Mouse (Mus musculus): ENCODE data around the gene Gm7137.

- TF ChIP-seq POLR2A (IDR thresholded peaks at IDR 0.05; ENCODE audit: control insufficient read depth, low read depth, low read length) (no peak), CTCF (IDR thresholded peaks at IDR 0.05; ENCODE audit: control insufficient read depth, insufficient read depth, insufficient replicate concordance, low read depth, low read length) (no peak)
Observed at GRCm38 (mm10) chr10:77818523-77818922, 30.5 kb upstream of the Gm7137 start.

Measured in testis, adult 2 months (tissue).